Mouse (Mus musculus): ENCODE results near the gene Resf1. TPM values are rescaled to one million over a fixed set of nuclear protein-coding genes. Genes with fewer than 3 reads are reported as not detected.

Resf1 gene
- polyA plus RNA-seq (2017; shearing (Covaris generic)): 137 TPM

DNA sequence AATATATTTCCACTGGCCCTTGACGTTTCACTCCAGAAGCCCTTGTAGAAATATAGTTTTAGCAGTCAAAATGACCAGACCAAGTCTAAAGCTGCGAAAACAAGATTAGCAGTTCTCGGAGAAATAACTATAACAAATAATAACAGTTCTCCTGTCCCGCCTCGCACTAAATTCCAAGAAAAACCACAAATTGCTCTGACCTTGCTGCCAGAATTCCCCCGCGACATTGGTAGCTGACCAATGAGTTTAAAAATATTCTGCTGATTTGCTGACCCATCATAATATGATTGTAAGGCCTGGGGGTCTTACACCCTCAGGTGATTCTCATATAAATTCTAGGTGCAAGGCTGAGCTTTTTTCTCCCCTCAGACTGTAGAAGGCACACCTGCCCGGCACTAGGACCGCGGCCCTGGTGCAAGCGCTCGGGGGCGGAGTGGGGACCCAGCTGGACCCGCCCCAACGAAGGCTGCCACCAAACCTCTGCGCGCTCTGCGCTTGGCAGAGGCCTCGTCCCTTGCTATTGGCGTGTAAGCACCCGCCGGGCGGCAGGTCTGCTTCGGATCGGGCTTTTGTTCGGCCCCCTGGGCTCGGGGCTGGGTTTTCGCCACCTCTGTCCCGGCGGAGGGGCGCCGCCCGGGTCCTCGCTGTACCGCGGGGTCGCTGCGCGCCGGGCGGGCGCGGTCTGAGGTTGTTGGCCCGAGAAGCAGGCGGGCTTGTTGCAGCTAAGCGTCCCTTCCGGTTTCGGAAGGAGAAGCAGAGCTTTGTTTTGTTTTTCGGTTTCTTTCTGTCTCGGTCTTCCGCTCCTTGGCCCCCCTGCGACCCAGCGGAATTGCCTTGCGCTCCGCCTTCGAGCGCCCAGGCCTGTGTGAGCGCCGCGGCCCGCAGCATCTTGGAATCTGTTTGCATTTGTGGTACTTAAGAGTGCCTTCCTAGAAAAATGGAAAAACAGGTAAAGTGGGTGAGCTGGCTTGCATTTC, at the start of gene Resf1:
Gene Resf1, plus strand, starts transcription at position 459 of the 977 bp plus-strand sequence.

Other genes starting within 250 kb of the Resf1 start
- 0.57 TPM for gene Dennd5b, start 207.7 kb upstream of the Resf1 start, polyA plus RNA-seq (2017; shearing (Covaris generic))
- not detected for gene Gm10203, start 179.2 kb upstream of the Resf1 start, polyA plus RNA-seq (2017; shearing (Covaris generic))
- gene Etfbkmt, start 169.6 kb upstream of the Resf1 start, polyA plus RNA-seq (2017; shearing (Covaris generic)): 8.2 TPM
- gene Amn1, start 120.7 kb upstream of the Resf1 start, polyA plus RNA-seq (2017; shearing (Covaris generic)): 16.6 TPM
- gene Bicd1, start 99.5 kb downstream of the Resf1 start, polyA plus RNA-seq (2017; shearing (Covaris generic)): 0.27 TPM